ENCODE assay signal across 17 mouse cellular contexts in the genomic region with DNA sequence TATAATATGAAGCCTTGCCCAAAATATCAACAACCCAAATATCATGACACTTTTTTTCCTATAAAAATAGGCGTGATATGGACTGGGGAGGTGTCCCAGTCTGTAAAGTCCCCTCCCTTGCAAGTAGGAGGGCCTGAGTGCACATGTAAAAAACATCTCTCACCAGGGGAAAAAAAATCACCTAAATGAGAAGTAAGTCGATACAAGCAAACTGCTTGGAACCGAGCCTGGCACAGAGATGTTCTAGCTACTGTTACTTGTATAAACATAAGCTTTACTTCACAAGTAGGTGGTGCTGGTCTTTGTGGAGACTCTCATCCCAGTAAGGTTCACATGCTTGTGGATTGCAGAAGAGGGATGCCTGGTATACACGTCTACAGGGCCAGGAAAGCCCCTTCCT. TPM values are rescaled to one million over a fixed set of nuclear protein-coding genes. Genes with fewer than 3 reads are reported as not detected.
A peak's percentile ranks its signal among the peaks of the same experiment; 100 is the strongest.
DNase-seq lines count a peak whose midpoint lies in the region; ATAC-seq and TF ChIP-seq lines count a peak whose summit lies in the region.
"Had no signal": no experiment of that assay in that cellular context is flagged by ENCODE, and none has a peak within 500 bp of the region (broad histone marks: within the 10 kb centered on the region; RNA-seq: fewer than 3 reads in every experiment).

No protein-coding gene starts in this region.

- H3K9ac ChIP-seq in heart, embryonic 15.5 days, result no peak overlapping the region
- H3K9ac ChIP-seq in limb, embryonic 13.5 days, result no peak overlapping the region
- no peak overlapping the region for H3K9ac ChIP-seq in hindbrain, embryonic 12.5 days
- no peak overlapping the region for H3K9ac ChIP-seq in midbrain, postnatal 0 days (replicated peaks; ENCODE audit: low read length, poor library complexity, severe bottlenecking)
- H3K9ac ChIP-seq: heart, embryonic 13.5 days; liver, postnatal 0 days had no signal

- no peak for TF ChIP-seq CTCF in testis, adult 2 months (IDR thresholded peaks at IDR 0.05; ENCODE audit: control insufficient read depth, insufficient read depth, insufficient replicate concordance, low read depth, low read length)
- TF ChIP-seq CTCF in midbrain, postnatal 0 days (IDR thresholded peaks at IDR 0.05), result no peak

- no peaks in the 10 kb centered on the region for H3K9me3 ChIP-seq in heart, embryonic 15.5 days (replicated peaks)
- no peaks in the 10 kb centered on the region for H3K9me3 ChIP-seq in limb, embryonic 13.5 days
- H3K9me3 ChIP-seq in hindbrain, embryonic 12.5 days (replicated peaks), result no peaks in the 10 kb centered on the region
- no peaks in the 10 kb centered on the region for H3K9me3 ChIP-seq in midbrain, postnatal 0 days (ENCODE audit: low read length)
- H3K9me3 ChIP-seq: heart, embryonic 13.5 days; midbrain, embryonic 10.5 days had no signal

- H3K27me3 ChIP-seq in heart, embryonic 15.5 days, result no peaks in the 10 kb centered on the region
- no peaks in the 10 kb centered on the region for H3K27me3 ChIP-seq in testis, adult 2 months (ENCODE audit: control insufficient read depth, insufficient read depth, low read length)
- no peaks in the 10 kb centered on the region for H3K27me3 ChIP-seq in limb, embryonic 13.5 days
- H3K27me3 ChIP-seq in hindbrain, embryonic 12.5 days, result no peaks in the 10 kb centered on the region
- no peaks in the 10 kb centered on the region for H3K27me3 ChIP-seq in midbrain, postnatal 0 days (ENCODE audit: insufficient read depth, low read length)
- H3K27me3 ChIP-seq: heart, embryonic 13.5 days had no signal

- WGBS in heart, embryonic 15.5 days, result 49% methylated on average over 4 of the region's 4 CpGs
- WGBS in limb, embryonic 13.5 days, result 46% methylated on average over 4 of the region's 4 CpGs
- WGBS in hindbrain, embryonic 12.5 days, result 72% methylated on average over 4 of the region's 4 CpGs
- WGBS in midbrain, postnatal 0 days, result 67% methylated on average over 4 of the region's 4 CpGs

- TF ChIP-seq POLR2A in testis, adult 2 months (IDR thresholded peaks at IDR 0.05; ENCODE audit: control insufficient read depth, low read depth, low read length), result no peak

- peak overlapping the region; percentile 44; the same call in 1 of the 2 replicates for H3K27ac ChIP-seq in heart, embryonic 15.5 days
- peak overlapping the region; percentile 5; the same call in 1 of the 2 replicates for H3K27ac ChIP-seq in testis, adult 2 months (ENCODE audit: control insufficient read depth, insufficient read depth, low read depth, low read length)
- peak overlapping the region; percentile 90 for H3K27ac ChIP-seq in limb, embryonic 13.5 days
- H3K27ac ChIP-seq in hindbrain, embryonic 12.5 days, result no peak overlapping the region
- no peak overlapping the region for H3K27ac ChIP-seq in midbrain, postnatal 0 days (ENCODE audit: low read depth, low read length)
- H3K27ac ChIP-seq: heart, embryonic 13.5 days; midbrain, embryonic 10.5 days had no signal

- no peak for ATAC-seq in heart, embryonic 15.5 days (replicated peaks; ENCODE audit: insufficient number of reproducible peaks, insufficient read depth, low FRiP score, low read depth)
- no peak for ATAC-seq in limb, embryonic 13.5 days (ENCODE audit: low FRiP score, low read depth)
- ATAC-seq in hindbrain, embryonic 12.5 days (ENCODE audit: low FRiP score), result no peak
- no peak for ATAC-seq in midbrain, postnatal 0 days (ENCODE audit: low FRiP score)
- ATAC-seq: liver, postnatal 0 days had no signal

- no peak overlapping the region for H3K4me3 ChIP-seq in heart, embryonic 15.5 days
- H3K4me3 ChIP-seq in testis, adult 2 months (ENCODE audit: control insufficient read depth, low read depth, low read length), result no peak overlapping the region
- H3K4me3 ChIP-seq in limb, embryonic 13.5 days, result no peak overlapping the region
- no peak overlapping the region for H3K4me3 ChIP-seq in hindbrain, embryonic 12.5 days
- no peak overlapping the region for H3K4me3 ChIP-seq in midbrain, postnatal 0 days (ENCODE audit: low read depth, low read length)
- H3K4me3 ChIP-seq: heart, embryonic 13.5 days; midbrain, embryonic 10.5 days had no signal

- no peaks in the 10 kb centered on the region for H3K36me3 ChIP-seq in heart, embryonic 15.5 days
- no peaks in the 10 kb centered on the region for H3K36me3 ChIP-seq in testis, adult 2 months (ENCODE audit: control insufficient read depth, insufficient read depth, low read length)
- no peaks in the 10 kb centered on the region for H3K36me3 ChIP-seq in limb, embryonic 13.5 days
- no peaks in the 10 kb centered on the region for H3K36me3 ChIP-seq in hindbrain, embryonic 12.5 days
- no peaks in the 10 kb centered on the region for H3K36me3 ChIP-seq in midbrain, postnatal 0 days (ENCODE audit: insufficient read depth, low read length)
- H3K36me3 ChIP-seq: heart, embryonic 13.5 days; midbrain, embryonic 10.5 days had no signal

- DNase-seq in heart, adult 8-10 months (ENCODE audit: low spot score), result no peak
- no peak for DNase-seq in testis, postnatal 14 days (ENCODE audit: low spot score)
- no peak for DNase-seq in layer of hippocampus, adult 8-10 months (ENCODE audit: low spot score in 2 of 2)
- DNase-seq in midbrain, postnatal 0 days (ENCODE audit: low spot score), result no peak
- DNase-seq: cerebellum, adult 9-10 months; embryo, embryonic 11 days; gastrocnemius, postnatal 14 days; kidney, adult 2 months; left cerebral cortex, postnatal 4 days; liver, postnatal 0 days; thymus, postnatal 14 days had no signal

- no peak overlapping the region for H3K4me2 ChIP-seq in heart, embryonic 15.5 days
- 0 out of 2 replicates have a peak overlapping the region, but pooled peaks have one; percentile 34 for H3K4me2 ChIP-seq in limb, embryonic 13.5 days (replicated peaks)
- no peak overlapping the region for H3K4me2 ChIP-seq in hindbrain, embryonic 12.5 days (replicated peaks)
- H3K4me2 ChIP-seq in midbrain, postnatal 0 days (ENCODE audit: low read depth, low read length, poor library complexity, severe bottlenecking), result no peak overlapping the region
- H3K4me2 ChIP-seq: heart, embryonic 13.5 days had no signal

- H3K4me1 ChIP-seq in heart, embryonic 15.5 days (replicated peaks), result peaks cover 34% of the 10 kb centered on the region
- H3K4me1 ChIP-seq in testis, adult 2 months (ENCODE audit: control insufficient read depth, insufficient read depth, low read length), result peaks cover 5% of the 10 kb centered on the region; the same call in 1 of the 2 replicates
- H3K4me1 ChIP-seq in limb, embryonic 13.5 days, result peaks cover 68% of the 10 kb centered on the region
- H3K4me1 ChIP-seq in hindbrain, embryonic 12.5 days, result peaks cover 28% of the 10 kb centered on the region
- H3K4me1 ChIP-seq in midbrain, postnatal 0 days (ENCODE audit: insufficient read depth, low read length), result peaks cover 12% of the 10 kb centered on the region; the same call in 1 of the 2 replicates

RNA-seq across cellular contexts. Expression of a gene that starts 31.5 kb away (rescaled TPM):
- polyA plus RNA-seq in heart, embryonic 15.5 days (2015; fragmentation: Nextera tagmentation; extraction: Ambion mirVana), result 61.4 and 82.5 TPM in 2 replicates
- 10 to 100 TPM; 27.4 to 65.8 (median 39.3) TPM for total RNA-seq in heart, adult 8-10 months (2022)
- polyA plus RNA-seq in testis, adult 2 months (2012; rRNA removed), result 24.4 and 31.2 TPM in 2 replicates
- 131 and 136 TPM in 2 replicates for polyA plus RNA-seq in limb, embryonic 13.5 days (2015; fragmentation: Nextera tagmentation; extraction: Ambion mirVana)
- 42.8 and 49.1 TPM in 2 replicates for polyA plus RNA-seq in hindbrain, embryonic 12.5 days (2016; fragmentation: Nextera tagmentation; extraction: Ambion mirVana)
- 10 to 100 TPM; 23.8 to 46.1 (median 33.3) TPM for total RNA-seq in layer of hippocampus, adult 8-10 months (2022)
- 40.8 and 51.4 TPM in 2 replicates for total RNA-seq in midbrain, postnatal 0 days (2014; rRNA removed)
- 74.6 and 77.3 TPM in 2 replicates for polyA plus RNA-seq in midbrain, postnatal 0 days (2015; fragmentation: Nextera tagmentation; extraction: Ambion mirVana)

Comparison
In these comparisons a context has a peak if more than half of its experiments do, and no peak if none do; other contexts are left out.
1. H3K27ac ChIP-seq: peak in heart, embryonic 15.5 days (single experiment), testis, adult 2 months (single experiment) and limb, embryonic 13.5 days (single experiment); none in hindbrain, embryonic 12.5 days (single experiment) and midbrain, postnatal 0 days (single experiment).